Mouse (Mus musculus): ENCODE results near the gene Usp22.
"Not testable (repeated sequence)": the region's sequence is repeated elsewhere in the genome, so short reads cannot be mapped to it uniquely, and the experiment has no call there.

Usp22 gene

DNA sequence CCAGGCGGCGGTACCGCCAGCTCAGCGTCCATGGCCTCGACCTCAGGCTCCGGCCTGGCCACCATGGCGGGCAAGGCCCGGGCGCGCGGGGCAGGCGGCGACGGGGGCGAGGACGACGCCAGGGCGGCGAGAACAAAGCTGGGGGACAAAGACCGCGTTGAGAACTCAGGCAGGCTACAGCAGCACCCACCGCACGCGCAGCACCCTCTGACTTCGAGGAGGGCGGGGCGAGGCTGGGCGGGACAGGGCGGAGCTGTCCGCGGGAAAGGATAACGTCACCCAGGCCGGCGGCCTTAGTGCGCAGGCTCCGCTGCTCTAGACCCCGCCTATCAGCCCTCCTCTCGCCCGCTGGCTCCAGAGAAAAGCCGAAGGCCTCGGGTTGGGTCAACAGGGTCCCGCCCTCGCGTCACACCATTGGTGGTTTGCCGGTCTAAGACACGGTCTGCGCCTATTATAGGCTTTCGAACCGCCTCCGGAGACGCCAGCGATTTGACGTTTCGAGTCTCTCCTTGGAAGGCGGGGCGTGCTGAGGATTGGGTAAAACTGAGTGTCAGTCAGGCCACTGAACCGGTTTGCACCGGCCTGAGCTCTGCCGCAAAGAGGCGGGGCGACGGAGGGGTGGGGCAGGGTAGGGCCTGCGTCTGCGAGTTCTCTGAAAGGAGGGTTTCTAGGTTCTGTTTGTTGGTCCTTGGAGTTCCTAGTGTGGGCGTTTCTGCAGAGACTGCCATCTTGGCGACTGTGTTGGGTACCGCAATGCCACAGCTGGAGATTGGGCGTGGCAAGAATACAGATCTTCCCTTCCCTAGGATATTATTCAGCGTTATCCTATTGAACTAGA is at the start of gene Usp22:
Gene Usp22, minus strand, starts transcription at position 235 of the 838 bp plus-strand sequence.
- DNase-seq, result peak; percentile 98 to 99

DNA sequence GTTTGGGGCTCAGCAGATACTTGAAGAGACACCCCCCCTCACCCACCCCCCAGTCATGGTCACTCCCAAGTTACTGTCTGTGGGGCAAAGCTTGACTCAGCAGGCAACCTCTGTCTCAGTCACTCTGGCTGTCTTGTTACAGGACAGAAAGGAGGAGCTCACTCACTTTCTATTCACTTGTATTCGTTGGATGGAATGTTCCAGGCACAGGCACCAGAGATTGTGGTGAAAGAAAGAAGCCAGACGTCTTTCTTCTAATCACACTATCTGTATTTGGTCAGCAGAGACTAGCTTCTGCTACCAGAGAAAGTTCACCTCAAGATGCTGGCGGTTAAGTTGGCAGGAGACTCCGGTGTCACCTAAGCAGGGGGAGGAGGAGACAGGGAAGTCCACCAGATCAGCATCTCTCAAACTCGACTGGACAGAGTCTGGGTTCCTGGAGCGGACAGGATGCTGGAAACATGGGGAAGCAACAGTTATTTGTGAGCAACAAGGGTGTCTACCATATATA is 49.4 kb upstream of the Usp22 start:
- DNase-seq, result no peak

DNA sequence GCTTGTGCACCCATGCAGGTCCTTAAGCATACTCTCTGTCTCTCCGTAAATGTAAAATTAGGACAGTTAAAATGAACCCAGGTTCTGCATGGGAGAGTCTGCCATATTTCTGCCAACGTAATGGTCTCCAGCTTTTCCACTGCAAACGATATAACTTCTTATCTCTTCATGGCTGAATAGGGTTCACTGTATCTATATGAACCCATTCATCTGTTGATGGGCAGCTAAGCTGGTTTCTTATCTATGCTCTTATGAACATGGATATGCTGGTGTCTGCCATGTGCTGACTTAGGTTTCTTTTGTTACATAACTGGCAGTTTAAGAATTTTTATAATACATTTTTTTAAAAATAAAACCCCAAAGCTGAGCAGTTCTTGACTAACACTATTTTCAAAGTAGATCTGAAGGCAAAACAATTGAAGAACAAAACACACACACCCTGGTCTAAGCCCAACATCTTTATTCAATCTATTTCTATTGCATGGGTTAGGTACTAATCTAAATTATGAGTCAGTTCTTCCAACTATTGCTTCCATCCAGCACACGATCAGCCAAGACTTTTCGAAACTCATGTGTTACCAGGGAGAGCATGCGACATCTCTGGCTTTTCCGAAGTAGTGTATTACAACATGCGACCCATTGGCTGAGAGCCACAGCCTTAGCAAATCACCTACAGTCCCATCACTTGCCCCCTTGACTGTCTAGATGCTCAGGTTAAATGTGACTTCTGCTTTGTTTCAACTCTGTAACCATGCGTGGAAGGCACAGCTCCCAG is 48.3 kb upstream of the Usp22 start:
- no peak for DNase-seq

DNA sequence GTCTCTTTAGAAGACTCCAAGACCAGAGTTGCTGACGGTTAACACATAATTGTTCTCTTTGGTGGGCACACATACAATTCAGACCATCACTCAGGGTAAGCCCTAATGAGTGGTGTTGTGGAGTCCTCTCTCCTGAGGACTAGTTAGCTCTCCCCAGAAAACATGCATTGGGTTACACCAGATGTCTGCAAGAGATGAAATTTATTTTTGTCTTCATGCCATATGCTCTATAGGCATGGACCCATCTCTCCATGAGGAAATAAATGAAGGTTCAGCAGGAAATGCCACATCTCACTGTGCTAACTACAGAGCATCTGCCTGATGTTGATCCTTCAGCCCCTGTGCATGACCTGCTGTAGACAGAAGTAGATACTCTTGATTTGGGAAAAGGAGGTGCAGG is 47.2 kb upstream of the Usp22 start:
- no peak for DNase-seq

DNA sequence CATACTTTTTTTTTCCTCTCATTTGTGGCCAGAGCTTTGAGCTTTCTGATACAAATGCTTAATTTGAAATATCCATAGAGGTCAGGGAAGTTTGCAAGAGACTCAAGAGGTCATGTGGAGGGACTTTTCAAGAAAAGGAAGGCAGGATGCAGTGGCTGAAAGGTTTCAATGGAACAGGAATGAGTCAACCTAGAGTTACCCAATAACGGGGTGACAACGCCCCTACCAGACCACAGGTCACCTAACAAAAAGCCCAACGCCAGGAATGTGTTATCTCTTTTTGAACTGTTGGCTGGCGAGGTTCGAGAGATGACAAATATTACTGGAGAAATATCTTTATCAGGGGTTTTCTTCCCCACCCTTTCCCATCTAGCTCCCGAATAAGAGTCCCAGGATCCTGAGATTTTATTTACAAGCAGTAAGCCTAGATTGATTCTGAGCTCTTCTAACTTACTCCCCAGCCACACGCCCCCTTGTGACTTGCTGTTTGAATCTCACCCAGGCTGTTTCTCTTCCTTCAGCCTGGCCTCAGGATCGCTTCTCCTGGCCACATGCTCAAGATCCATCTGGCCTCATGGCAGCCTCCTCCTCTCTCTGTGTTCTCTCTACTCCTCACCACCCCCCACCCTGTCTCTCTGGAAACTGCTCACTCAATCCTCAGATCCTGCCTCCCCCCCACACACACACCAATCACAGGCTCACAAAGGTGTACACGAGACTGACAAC is 45.5 kb upstream of the Usp22 start:
- DNase-seq, result peak; percentile 56 to 66

DNA sequence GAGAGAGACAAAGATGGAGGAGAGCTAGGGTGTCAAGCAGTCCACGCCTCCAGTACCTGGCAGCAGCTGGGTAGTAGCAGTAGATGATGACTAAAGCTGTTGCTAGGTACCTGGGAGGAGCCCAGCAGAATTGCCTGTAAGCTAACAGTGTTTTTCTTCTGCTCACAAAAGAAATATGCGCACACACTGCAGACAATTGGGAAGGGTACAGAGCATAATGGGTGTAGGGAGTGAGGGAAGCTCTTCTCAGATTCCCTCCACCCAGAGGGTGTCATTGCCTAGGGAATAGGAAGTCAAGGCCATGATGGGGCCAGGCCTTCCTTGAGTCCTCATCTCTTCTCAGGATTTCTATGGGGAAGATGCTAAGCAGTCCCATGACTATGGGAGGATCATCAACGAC is 41.1 kb upstream of the Usp22 start:
- DNase-seq, result no peak

DNA sequence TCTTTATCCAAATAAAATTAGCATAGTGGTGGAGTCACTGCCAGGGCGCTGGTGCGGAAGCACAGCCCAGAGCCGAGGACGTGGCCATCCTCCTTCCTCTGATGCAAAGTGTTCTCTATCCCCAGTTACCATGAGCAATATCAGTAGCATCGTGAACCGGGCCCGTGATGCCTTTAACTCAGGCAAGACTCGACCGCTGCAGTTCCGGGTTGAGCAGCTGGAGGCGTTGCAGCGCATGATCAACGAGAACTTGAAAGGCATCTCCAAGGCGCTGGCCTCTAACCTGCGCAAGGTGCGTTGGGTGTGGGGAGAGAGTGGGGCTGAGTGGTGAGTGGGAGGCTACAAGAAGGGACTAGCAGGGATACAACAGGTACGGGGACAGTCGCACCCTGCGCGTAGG is 37.2 kb upstream of the Usp22 start:
- DNase-seq, result peak in 1 of 2 experiments; percentile 57

DNA sequence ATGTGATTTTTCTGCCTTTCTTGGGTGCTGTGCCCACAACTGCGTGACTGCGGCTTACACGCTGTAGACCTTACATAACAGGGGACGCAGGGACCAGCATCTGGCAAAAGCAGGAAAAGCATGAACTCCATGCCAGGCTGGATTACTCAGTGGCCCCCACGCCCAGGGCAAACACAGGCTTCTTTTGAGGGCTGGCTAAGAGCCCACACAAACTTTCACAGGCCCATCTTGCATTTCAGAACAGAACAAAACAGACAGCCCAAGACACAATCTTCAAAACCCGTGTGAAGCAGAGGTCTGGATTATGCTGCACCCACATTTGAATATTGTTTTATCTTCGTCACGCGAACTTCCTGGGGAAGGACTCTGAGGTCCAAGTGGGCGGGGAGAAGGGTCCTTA is 33.5 kb upstream of the Usp22 start:
- DNase-seq, result no peak

DNA sequence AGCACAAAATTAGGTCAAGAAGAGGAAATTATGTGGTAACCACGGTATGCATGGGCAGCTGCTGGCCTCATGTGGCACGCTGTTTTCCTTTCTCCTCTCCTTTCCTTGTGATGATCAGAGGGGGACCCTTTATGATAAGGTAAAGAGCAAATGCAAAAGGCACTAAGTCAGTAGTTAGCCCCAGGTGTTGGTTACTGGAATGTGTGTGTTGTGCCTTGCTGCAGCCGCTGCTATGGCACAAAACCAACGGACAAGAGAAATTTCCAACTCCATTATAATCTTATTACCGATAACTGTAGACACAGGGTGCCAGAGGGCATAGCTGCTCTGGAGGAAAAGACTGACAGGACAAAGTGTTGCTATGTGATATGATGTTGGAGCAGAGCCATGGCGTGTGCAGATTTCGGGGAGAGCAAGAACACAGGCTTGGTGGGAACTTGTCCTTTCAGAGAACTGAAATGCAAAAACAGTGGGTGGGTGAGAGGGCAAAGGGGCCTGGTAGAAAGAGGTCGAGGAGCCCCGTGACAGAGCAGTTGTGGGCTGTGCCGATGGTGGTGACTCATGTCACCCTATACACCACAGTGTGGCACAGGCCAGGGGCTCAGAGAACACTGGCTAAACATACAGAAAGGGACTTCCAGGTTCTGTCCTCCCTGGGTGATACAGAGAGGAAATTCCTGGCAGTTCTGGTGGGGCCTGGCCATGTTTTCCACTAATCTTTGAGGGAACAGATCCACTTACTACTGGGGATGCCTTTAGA is 32.8 kb upstream of the Usp22 start, which contains the start of gene Aldh3a1:
Gene Aldh3a1, plus strand, starts transcription at position 51 of the 760 bp plus-strand sequence.
- no peak for DNase-seq

DNA sequence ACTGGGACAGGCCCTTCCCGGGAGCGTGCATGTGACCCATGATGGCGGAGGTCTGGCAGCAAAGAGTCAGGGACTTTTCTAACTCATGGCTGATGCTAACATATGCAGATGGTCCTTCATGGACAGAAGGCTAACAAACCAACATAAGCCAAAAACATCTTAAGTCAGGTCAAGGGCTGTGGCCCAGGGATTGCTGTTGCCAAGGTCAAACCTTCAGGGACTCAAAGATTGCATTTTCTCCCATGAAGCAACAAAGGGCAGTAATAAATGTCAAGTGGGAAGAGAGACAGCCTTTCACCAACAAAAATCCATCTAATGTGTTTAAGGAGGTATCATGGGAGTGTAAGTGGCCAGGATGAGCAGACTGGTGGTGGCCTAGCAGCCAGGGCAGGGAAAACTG is 31.3 kb upstream of the Usp22 start:
- DNase-seq, result no peak

DNA sequence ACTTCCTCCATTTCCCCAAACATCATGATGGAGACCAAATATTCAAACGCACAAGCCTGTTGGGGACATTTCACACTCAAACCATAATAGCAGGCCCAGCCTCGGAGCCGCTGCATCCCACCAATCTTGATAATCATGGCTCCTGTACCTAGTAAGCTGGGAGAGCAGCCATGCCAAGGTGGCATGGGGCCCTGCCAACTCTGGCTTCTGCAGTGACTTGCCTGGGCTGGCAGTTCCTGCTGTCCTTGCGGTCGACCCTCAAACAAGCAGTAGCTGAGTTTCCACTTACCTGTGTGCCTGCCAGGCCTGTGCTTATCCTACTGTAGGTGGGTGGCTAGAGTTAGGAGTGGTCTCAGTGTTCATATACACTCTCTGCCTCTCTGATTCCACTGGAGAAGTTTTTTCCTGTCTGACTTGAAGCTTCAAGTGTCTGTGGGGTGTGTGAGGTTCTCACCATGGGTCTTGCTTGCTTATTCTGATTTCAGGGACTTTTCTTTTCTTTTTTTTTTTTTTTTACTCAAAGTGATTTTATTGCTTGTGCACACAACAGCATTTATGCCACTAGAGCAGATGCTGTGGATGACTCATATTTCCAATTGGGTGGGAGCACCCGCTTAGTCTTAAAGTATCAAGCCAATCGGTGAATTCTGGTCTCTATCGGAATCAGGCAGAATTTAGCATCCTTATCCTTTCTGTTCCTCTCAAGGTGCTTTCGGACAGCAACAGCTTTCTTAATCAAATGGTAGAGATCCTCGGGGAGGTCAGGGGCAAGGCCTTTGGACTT is 30.5 kb upstream of the Usp22 start:
- DNase-seq, result peak; percentile 54 to 71

DNA sequence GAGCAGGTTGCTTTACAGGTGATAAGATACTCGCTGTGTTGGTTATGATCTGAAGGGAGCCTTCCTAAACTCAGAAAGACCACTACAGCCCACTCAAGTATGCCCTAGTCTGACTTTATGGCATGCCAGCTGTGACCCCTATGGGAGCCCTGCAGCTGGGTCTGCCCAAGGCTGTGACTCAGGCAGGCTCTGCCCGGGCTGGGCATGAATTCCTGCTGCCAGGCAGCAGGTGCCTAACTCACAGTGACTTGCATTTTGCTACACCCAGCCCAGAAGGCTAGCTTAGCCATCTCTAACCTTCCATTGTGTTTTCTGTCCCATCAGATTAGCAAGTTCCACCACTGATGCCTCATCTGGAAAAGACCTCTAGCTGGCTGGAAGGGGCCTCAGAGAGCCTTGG is 28.0 kb upstream of the Usp22 start:
- no peak for DNase-seq

DNA sequence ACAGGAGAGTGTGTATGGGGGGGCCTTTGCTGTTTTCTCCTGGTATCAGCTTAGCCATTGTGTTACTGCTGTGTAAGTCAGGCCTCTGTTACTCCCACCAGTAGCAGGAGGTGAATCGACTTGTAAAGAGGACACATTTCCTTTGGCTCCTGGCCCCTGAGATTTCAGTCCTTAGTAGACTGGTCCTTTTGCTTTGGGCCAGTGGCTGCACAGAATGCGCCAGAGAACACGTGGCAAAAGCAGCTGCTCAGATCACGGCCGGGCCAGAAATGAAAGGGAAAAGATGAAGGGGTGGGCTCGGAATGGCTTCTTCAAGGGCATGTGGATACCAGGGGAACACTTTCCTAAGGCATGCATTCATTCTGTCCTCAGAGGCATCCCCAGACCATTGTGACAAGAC is 27.3 kb upstream of the Usp22 start:
- DNase-seq, result no peak

DNA sequence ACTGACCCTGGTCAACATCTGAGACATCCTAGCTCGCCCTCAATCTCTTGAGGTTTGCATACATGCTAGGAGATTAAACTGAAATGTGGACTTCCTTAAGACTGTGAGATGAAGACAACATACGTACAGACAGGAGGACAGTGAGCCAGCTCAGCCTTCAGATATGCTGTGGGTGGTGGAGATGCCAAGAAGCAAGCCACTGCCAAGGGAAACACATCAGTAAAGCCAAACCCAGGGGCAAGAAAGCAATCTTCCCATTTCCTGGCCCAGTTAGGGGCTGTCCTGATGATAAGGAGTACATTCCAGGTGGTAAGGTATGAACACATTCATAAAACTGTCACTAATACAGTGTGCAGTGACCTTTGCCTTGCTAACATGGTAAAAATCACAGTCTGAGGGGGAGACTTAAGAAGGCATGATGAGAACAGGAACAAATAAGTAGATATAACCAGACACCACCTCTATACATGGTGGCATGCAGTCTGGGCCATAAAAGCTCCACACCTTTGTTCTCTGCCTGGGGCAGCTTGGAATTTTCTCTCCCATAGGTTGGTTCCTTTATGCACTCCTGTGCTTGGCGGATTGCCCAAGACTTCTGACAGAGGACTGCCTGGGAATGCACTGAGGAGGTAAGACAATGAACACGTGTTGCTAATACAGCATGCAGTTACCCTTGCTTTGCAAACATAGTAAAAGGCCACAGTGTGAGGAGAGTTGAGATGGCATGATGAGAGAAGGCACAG is 24.9 kb upstream of the Usp22 start:
- no peak for DNase-seq

DNA sequence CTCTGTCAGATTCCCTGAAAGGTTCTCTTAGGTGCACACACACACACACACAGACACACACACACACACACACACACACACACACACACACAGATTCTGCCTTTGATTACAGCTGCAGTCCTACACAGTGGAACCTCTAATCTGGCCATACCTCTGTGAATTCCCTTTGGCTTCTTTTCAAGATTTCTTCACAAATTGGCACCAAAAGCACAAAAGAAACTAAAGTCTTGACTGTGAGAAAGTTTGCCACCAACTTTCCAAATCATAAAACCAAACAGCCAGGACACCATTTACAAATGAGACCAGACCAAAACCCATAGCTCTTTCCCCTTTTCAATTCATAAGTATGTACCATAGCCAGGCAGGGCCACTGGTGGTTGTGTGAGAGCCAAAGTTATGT is 23.1 kb upstream of the Usp22 start:
- no peak for DNase-seq

DNA sequence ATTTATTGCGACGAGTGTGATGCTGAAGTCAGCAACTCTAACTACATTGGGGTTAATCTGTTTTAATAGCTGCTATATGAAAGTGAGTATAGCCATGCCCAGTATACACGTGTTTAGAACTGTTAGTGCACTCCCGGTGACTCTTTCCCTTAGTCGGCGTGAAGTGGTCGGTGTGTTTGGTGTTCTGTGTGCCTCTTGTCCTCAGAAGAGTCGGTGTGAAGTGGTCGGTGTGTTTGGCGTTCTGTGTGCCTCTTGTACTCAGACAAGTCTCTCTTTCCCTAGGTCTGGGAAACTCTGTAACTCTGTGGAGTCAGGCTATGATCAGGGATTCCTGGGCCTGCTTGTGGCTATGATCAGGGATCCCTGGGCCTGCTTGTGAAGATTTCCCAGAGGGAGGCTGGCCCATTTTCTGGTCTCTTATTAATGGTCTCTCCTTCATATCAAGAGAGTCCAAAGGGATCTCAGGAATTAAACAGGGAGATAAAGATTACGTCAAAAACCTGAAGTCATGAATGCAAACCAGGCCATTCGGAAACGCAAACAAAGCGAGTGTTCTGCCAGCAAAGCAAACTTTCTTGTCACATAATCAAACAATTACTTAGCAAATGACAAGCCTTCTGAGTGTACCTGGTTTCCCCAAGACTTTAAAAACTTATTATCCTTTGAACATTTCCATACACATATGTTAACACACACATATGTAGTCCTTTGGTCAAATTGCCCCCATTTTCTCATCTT is 21.9 kb upstream of the Usp22 start:
- DNase-seq, result no peak

DNA sequence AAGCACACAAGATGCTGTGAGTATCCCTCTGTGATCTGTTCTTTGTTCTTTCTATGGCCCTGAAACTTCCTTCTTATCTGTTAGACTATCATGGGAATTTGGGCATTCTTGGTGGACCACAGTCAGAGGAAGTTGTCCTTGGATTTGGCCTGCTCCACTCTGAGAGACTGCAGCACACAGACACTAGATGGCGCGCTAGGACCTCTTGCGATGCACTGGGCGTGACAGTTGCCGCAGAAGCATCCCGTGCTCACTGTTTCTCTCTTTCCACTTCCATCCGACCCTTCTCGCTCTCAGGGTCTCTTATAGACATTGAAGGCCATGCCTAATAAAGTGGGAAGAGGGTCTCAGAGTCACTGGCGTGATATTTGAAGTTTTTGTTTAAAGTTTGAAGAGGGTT is 18.5 kb upstream of the Usp22 start:
- peak; percentile 90 to 95 for DNase-seq

DNA sequence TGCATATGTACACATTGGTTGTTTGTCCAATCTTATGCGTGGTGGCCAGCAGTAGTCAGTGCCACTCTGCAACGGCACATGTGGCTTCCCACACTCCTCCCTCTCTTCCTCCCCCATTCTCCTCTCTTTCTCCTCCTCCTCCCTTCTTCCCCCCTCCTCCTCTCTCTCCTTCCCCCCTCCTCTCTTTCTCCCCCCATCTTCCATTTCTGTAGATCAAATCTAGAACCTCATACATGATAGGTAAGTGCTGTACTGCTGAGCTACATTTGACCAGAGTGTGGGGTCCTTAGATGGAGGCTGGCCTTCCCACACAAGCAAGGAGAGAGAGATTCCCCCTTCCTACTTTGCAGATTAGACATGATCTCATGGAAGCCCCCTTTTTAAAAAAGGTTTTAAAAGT is 17.9 kb upstream of the Usp22 start:
- no peak for DNase-seq

DNA sequence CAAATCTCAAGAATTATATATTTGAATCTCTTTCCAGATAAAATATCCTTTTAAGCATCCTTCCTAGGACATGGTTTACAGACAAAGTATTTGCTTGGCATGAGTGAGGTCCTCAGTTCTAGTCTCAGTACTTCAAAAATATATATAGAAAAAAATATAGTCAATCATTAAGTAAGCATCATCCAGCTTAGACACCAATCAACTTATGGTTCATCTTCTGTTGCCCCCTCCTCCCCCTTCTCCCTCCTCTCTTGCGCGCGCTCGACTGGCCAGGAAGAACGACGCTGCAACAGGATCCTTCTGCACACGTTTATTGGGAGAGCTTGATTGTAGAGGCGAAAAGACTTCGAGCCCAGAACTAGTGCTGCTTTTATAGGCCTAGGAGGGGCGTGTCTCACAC is 17.3 kb upstream of the Usp22 start:
- not testable (repeated sequence) for DNase-seq

DNA sequence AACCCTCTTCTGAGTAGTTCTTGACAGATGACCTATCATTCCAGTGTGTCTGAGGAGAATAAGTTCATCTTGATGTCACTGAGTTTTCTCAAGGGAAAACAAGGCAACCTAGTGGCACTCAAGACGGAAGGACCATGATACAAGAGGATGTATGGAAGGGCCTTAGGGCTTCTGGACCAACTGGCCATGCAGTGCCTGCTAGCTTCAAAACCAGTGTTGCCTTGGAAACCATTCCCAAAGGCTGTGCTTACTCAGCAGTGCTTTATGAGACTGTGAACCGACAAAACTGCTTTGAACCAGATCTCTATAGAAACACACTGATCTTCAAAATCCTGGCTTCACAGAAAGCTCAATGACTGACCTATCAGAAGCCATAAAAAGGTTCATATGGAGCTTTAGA is 15.9 kb upstream of the Usp22 start:
- DNase-seq, result no peak
